Mouse (Mus musculus): Measurements from ENCODE around the gene P2rx6. TPM values are rescaled to one million over a fixed set of nuclear protein-coding genes. Genes with fewer than 3 reads are reported as not detected.

Gene P2rx6
- polyA plus RNA-seq, 1 experiment, result 7.6 TPM

Other genes with a start within 250 kb of the P2rx6 start
- not detected in 2 replicates for gene Serpind1, start 230.5 kb upstream of the P2rx6 start, polyA plus RNA-seq (2012; ENCODE audit: insufficient read depth, insufficient read length, missing spikeins)
- gene Snap29, start 155.9 kb upstream of the P2rx6 start, polyA plus RNA-seq (2012; ENCODE audit: insufficient read depth, insufficient read length, missing spikeins), result 18.4 and 24.4 TPM in 2 replicates
- 76.2 and 77.2 TPM in 2 replicates for gene Pi4ka, start 155.6 kb upstream of the P2rx6 start, polyA plus RNA-seq (2012; ENCODE audit: insufficient read depth, insufficient read length, missing spikeins)
- 9.2 and 13.9 TPM in 2 replicates for gene Crkl, start 109.9 kb upstream of the P2rx6 start, polyA plus RNA-seq (2012; ENCODE audit: insufficient read depth, insufficient read length, missing spikeins)
- not detected in 2 replicates for gene Aifm3, start 72.3 kb upstream of the P2rx6 start, polyA plus RNA-seq (2012; ENCODE audit: insufficient read depth, insufficient read length, missing spikeins)
- 38.0 and 38.2 TPM in 2 replicates for gene Lztr1, start 53.2 kb upstream of the P2rx6 start, polyA plus RNA-seq (2012; ENCODE audit: insufficient read depth, insufficient read length, missing spikeins)
- 19.5 and 21.9 TPM in 2 replicates for gene Thap7, start 30.7 kb upstream of the P2rx6 start, polyA plus RNA-seq (2012; ENCODE audit: insufficient read depth, insufficient read length, missing spikeins)
- 0.91 TPM in 1 of 2 replicates, not detected in the other for gene Lrrc74b, start 638 bp upstream of the P2rx6 start, polyA plus RNA-seq (2012; ENCODE audit: insufficient read depth, insufficient read length, missing spikeins)
- 1.5 TPM in 1 of 2 replicates, not detected in the other for gene Slc7a4, start 21.3 kb downstream of the P2rx6 start, polyA plus RNA-seq (2012; ENCODE audit: insufficient read depth, insufficient read length, missing spikeins)
- gene Smpd4, start 57.5 kb downstream of the P2rx6 start, polyA plus RNA-seq (2012; ENCODE audit: insufficient read depth, insufficient read length, missing spikeins), result 10.9 and 20.6 TPM in 2 replicates
- not detected in 2 replicates for gene Ccdc74a, start 84.6 kb downstream of the P2rx6 start, polyA plus RNA-seq (2012; ENCODE audit: insufficient read depth, insufficient read length, missing spikeins)
- 14.7 and 16.2 TPM in 2 replicates for gene Med15, start 171.0 kb downstream of the P2rx6 start, polyA plus RNA-seq (2012; ENCODE audit: insufficient read depth, insufficient read length, missing spikeins)
- 10.2 and 19.0 TPM in 2 replicates for gene Klhl22, start 197.7 kb downstream of the P2rx6 start, polyA plus RNA-seq (2012; ENCODE audit: insufficient read depth, insufficient read length, missing spikeins)
- gene Scarf2, start 235.4 kb downstream of the P2rx6 start, polyA plus RNA-seq (2012; ENCODE audit: insufficient read depth, insufficient read length, missing spikeins), result 0.92 and 1.8 TPM in 2 replicates

Measured in brown adipose tissue, adult 24 weeks (tissue).